Mouse (Mus musculus) liver, embryonic 14.5 days (tissue): ENCODE measurements around the gene Map2k7.

Experiments used
- CTCF ChIP-seq: IDR thresholded peaks from 2 replicates; pipeline ENCODE4 v1.5.1; 2016; ENCODE audit warnings: antibody characterized with exemption, low read depth, control low read depth
- EP300 ChIP-seq: IDR thresholded peaks from 2 replicates; pipeline ENCODE4 v1.6.1; 2016; ENCODE audit warnings: antibody characterized with exemption, low read depth

DNA sequence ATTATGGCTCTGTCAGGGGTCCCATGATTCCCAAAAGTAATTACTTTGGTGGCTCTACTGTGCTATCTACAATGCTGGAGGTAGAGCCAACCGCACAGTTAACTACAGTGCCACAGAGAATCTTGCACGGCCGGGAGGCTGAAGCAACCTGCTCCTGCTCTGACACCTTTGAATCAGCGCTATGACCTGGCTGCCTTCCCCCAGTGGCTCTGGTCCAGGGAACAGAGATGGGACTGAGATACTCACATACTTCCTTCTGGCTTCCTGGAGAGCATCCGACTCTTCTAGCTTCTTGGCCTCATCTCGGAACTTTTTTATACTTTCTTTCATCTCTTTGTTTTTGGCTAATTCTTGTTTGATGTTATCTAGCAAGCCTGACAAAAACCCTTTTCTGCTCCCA lies 31.1 kb downstream of the Map2k7 start:
- TF ChIP-seq CTCF (no peak), EP300 (no peak)
